Mouse (Mus musculus): ENCODE results near the gene Mcl1.

Mcl1 gene

DNA sequence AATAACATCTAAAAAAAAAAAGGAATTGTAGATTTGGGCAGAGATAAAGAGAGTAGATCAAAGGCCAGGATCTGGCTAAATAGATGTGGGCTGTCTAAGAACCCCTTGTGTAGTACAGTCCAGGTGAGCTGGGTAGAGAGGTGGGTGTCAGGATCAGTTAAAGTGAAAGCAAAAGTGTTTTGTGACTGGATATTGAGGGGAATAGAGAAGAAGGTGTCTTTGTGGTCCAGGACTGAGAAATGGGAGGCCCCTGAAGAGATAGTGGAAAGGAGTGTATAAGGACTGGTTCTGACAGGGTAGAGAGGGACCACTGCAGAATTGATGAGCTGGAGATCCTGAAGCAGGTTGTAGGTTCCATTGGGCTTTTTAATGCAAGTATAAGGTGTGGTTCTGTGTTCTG, 51.4 kb downstream of the Mcl1 start:
- DNase-seq (ENCODE audit: low spot score) = no peak
